Mouse (Mus musculus) ES-Bruce4 (cell line): ENCODE results near the gene Dnajc11.

Experiments used
- EP300 ChIP-seq: IDR thresholded peaks from 2 replicates; pipeline ENCODE4 v1.6.1; 2011; ENCODE audit warnings: low read depth, low read length; ENCODE audit not compliant: insufficient read depth
- POLR2A ChIP-seq: IDR thresholded peaks from one replicate; pipeline ENCODE4 v1.8.1; 2011; ENCODE audit warnings: low read length; ENCODE audit not compliant: insufficient read depth

DNA sequence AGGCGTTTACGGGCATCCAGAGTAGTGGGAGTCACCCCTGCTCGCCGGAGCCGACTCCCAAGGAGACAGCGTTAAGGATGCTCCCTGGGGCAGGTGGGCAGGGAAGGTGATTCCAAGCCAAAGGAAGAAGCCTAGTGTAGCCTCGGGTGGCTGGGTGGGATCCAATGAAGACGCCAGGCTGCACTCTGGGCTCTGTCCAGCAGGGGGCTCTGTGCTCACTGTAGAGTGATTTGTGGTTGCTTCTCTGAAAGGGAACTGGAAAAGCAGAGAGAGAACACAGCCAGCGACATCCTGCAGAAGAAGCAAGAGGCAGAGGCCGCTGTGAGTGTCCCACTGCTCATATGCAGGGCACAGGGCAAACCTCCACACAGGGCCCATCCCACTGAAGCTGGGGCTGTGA is 44.3 kb downstream of the Dnajc11 start:
- TF ChIP-seq EP300 (no peak), POLR2A (no peak)
